Comparison of ENCODE assay signal across 16 mouse cellular contexts in genomic region chr15:25525337-25525736, GRCm38 (mm10).
A peak's percentile ranks its signal among the peaks of the same experiment; 100 is the strongest.
DNase-seq lines count a peak whose midpoint lies in the region; ATAC-seq and TF ChIP-seq lines count a peak whose summit lies in the region.
"Had no signal": no experiment of that assay in that cellular context is flagged by ENCODE, and none has a peak within 500 bp of the region (broad histone marks: within the 10 kb centered on the region; RNA-seq: fewer than 3 reads in every experiment).

No protein-coding gene starts in this region.

- no peaks in the 10 kb centered on the region for H3K27me3 ChIP-seq in kidney, embryonic 14.5 days (ENCODE audit: control insufficient read depth, insufficient read depth, low read length)
- no peaks in the 10 kb centered on the region for H3K27me3 ChIP-seq in hindbrain, embryonic 13.5 days
- H3K27me3 ChIP-seq: embryonic facial prominence, embryonic 15.5 days; limb, embryonic 12.5 days had no signal

- H3K4me3 ChIP-seq in kidney, embryonic 14.5 days (ENCODE audit: low read length) = no peak overlapping the region
- H3K4me3 ChIP-seq in cortical plate, adult 2 months (ENCODE audit: insufficient read depth, low read length) = no peak overlapping the region
- H3K4me3 ChIP-seq in macrophage (ENCODE audit: inconsistent target) = no peak overlapping the region
- no peak overlapping the region for H3K4me3 ChIP-seq in hindbrain, embryonic 13.5 days
- H3K4me3 ChIP-seq: embryonic facial prominence, embryonic 15.5 days; forebrain, embryonic 15.5 days; left cerebral cortex, adult 2 months; limb, embryonic 12.5 days had no signal

- ATAC-seq in kidney, embryonic 14.5 days (ENCODE audit: low FRiP score, low TSS enrichment) = no peak
- no peak for ATAC-seq in hindbrain, embryonic 13.5 days (ENCODE audit: low FRiP score)
- ATAC-seq: forebrain, embryonic 15.5 days; hindbrain, embryonic 16.5 days had no signal

- no peak for TF ChIP-seq POLR2A in cortical plate, adult 2 months (IDR thresholded peaks at IDR 0.05; ENCODE audit: extremely low read depth, insufficient read depth, low read length)

- H3K9ac ChIP-seq in kidney, embryonic 14.5 days (ENCODE audit: low read depth, low read length) = no peak overlapping the region
- no peak overlapping the region for H3K9ac ChIP-seq in hindbrain, embryonic 13.5 days
- H3K9ac ChIP-seq: embryonic facial prominence, embryonic 15.5 days; forebrain, embryonic 15.5 days; limb, embryonic 12.5 days had no signal

- no peaks in the 10 kb centered on the region for H3K4me1 ChIP-seq in kidney, embryonic 14.5 days (ENCODE audit: control insufficient read depth, insufficient read depth, low read length)
- H3K4me1 ChIP-seq in cortical plate, adult 2 months (ENCODE audit: control insufficient read depth, insufficient read depth, low read length) = no peaks in the 10 kb centered on the region
- H3K4me1 ChIP-seq in hindbrain, embryonic 13.5 days (replicated peaks) = no peaks in the 10 kb centered on the region
- H3K4me1 ChIP-seq: embryonic facial prominence, embryonic 15.5 days; forebrain, embryonic 15.5 days; limb, embryonic 12.5 days had no signal

- WGBS in kidney, embryonic 14.5 days = 67% methylated on average over 7 of the region's 7 CpGs
- 2% methylated on average over 7 of the region's 7 CpGs for WGBS in macrophage (ENCODE audit: missing documents)
- WGBS in hindbrain, embryonic 13.5 days = 67% methylated on average over 7 of the region's 7 CpGs

- peak; percentile 10 for DNase-seq in kidney, adult 18-20 months
- DNase-seq in kidney, postnatal 25 days = peak; percentile 35 to 56
- DNase-seq in ovary, adult 18-20 months (ENCODE audit: low spot score) = no peak
- DNase-seq: cerebellum, postnatal 14 days; midbrain, embryonic 14.5 days; right cerebral cortex, postnatal 4 days; thymus, postnatal 14 days had no signal

- no peaks in the 10 kb centered on the region for H3K79me2 ChIP-seq in macrophage (ENCODE audit: inconsistent target)

- H3K27ac ChIP-seq in kidney, embryonic 14.5 days (ENCODE audit: low read depth, low read length) = no peak overlapping the region
- peak overlapping the region; percentile 46; the same call in 1 of the 2 replicates for H3K27ac ChIP-seq in cortical plate, adult 2 months (ENCODE audit: insufficient read depth, low read length)
- H3K27ac ChIP-seq in macrophage = 0 out of 2 replicates have a peak overlapping the region, but pooled peaks have one; percentile 7
- H3K27ac ChIP-seq in hindbrain, embryonic 13.5 days = no peak overlapping the region
- H3K27ac ChIP-seq: embryonic facial prominence, embryonic 15.5 days; forebrain, embryonic 15.5 days; left cerebral cortex, adult 2 months; limb, embryonic 12.5 days had no signal

- H3K36me3 ChIP-seq in kidney, embryonic 14.5 days (ENCODE audit: control insufficient read depth, insufficient read depth, low read length) = no peaks in the 10 kb centered on the region
- H3K36me3 ChIP-seq in macrophage (ENCODE audit: inconsistent target) = no peaks in the 10 kb centered on the region
- H3K36me3 ChIP-seq in hindbrain, embryonic 13.5 days = no peaks in the 10 kb centered on the region
- H3K36me3 ChIP-seq: embryonic facial prominence, embryonic 15.5 days; forebrain, embryonic 15.5 days; limb, embryonic 12.5 days had no signal

- H3K9me3 ChIP-seq in kidney, embryonic 14.5 days (ENCODE audit: control insufficient read depth, low read length) = no peaks in the 10 kb centered on the region
- no peaks in the 10 kb centered on the region for H3K9me3 ChIP-seq in hindbrain, embryonic 13.5 days
- H3K9me3 ChIP-seq: embryonic facial prominence, embryonic 15.5 days; forebrain, embryonic 15.5 days; limb, embryonic 12.5 days had no signal

- no peak overlapping the region for H3K4me2 ChIP-seq in kidney, embryonic 14.5 days (replicated peaks; ENCODE audit: low read depth, low read length)
- no peak overlapping the region for H3K4me2 ChIP-seq in hindbrain, embryonic 13.5 days
- H3K4me2 ChIP-seq: embryonic facial prominence, embryonic 15.5 days; forebrain, embryonic 15.5 days; limb, embryonic 12.5 days had no signal

- no peak for TF ChIP-seq CTCF in cortical plate, adult 2 months (IDR thresholded peaks at IDR 0.05; ENCODE audit: extremely low read depth, insufficient read depth, low read length)

Comparison
In these comparisons a context has a peak if more than half of its experiments do, and no peak if none do; other contexts are left out.
1. H3K27ac ChIP-seq: peak in cortical plate, adult 2 months (single experiment) and macrophage (single experiment); none in kidney, embryonic 14.5 days (single experiment) and hindbrain, embryonic 13.5 days (single experiment).